Mouse (Mus musculus) inflammation-experienced regulatory T-cells, adult 6 months (primary cell): ENCODE data around the gene Ninj1. TPM values are rescaled to one million over a fixed set of nuclear protein-coding genes. Genes with fewer than 3 reads are reported as not detected.

Experiments used
- ATAC-seq: one replicate; pipeline ENCODE4 v1.8.0; 2017
- polyA plus RNA-seq, 3 experiments: library from polyadenylated mRNA; unstranded; fragments of 100-300 nt; shearing (Covaris generic); gene quantifications; one replicate each; pipeline ENCODE4 v1.2.1; 2017

The Ninj1 gene
- polyA plus RNA-seq, 3 experiments from 2014 or later = 19.6 to 30.9 (median 29.4) TPM

GRCm38 (mm10) chr13:49198734-49199133 is 11.4 kb downstream of the Ninj1 start:
- no peak for ATAC-seq

GRCm38 (mm10) chr13:49199891-49200290 is 12.6 kb downstream of the Ninj1 start:
- no peak for ATAC-seq

- no peak for ATAC-seq
Observed at GRCm38 (mm10) chr13:49200688-49201087, 13.4 kb downstream of the Ninj1 start.

GRCm38 (mm10) chr13:49202556-49202955 is 15.3 kb downstream of the Ninj1 start:
- no peak for ATAC-seq

- peak; percentile 89 for ATAC-seq
Observed at GRCm38 (mm10) chr13:49205381-49205998, 18.2 kb downstream of the Ninj1 start.

GRCm38 (mm10) chr13:49206341-49206740 is 19.1 kb downstream of the Ninj1 start:
- no peak for ATAC-seq

GRCm38 (mm10) chr13:49209306-49209705 is 22.0 kb downstream of the Ninj1 start:
- ATAC-seq = no peak

- ATAC-seq = no peak
Observed at GRCm38 (mm10) chr13:49212711-49213500, 25.6 kb downstream of the Ninj1 start.

GRCm38 (mm10) chr13:49213531-49213932 is 26.2 kb downstream of the Ninj1 start:
- peak; percentile 58 for ATAC-seq

- ATAC-seq = no peak
Observed at GRCm38 (mm10) chr13:49214454-49214853, 27.2 kb downstream of the Ninj1 start.

- no peak for ATAC-seq
Observed at GRCm38 (mm10) chr13:49215128-49215503, 27.8 kb downstream of the Ninj1 start.

GRCm38 (mm10) chr13:49215504-49216219 is 28.4 kb downstream of the Ninj1 start, which contains the start of gene Card19:
Gene Card19 (minus strand): TSS chr13:49216037.
- peak; percentile 86 for ATAC-seq

GRCm38 (mm10) chr13:49216220-49216552 is 28.9 kb downstream of the Ninj1 start:
- peak; percentile 22 for ATAC-seq

- ATAC-seq = no peak
Observed at GRCm38 (mm10) chr13:49216808-49217561, 29.7 kb downstream of the Ninj1 start.

GRCm38 (mm10) chr13:49218651-49219050 is 31.4 kb downstream of the Ninj1 start:
- no peak for ATAC-seq

GRCm38 (mm10) chr13:49219367-49219766 is 32.1 kb downstream of the Ninj1 start:
- no peak for ATAC-seq

GRCm38 (mm10) chr13:49220912-49221311 is 33.6 kb downstream of the Ninj1 start:
- no peak for ATAC-seq

- ATAC-seq = no peak
Observed at GRCm38 (mm10) chr13:49224314-49224713, 37.0 kb downstream of the Ninj1 start.

GRCm38 (mm10) chr13:49224729-49225128 is 37.4 kb downstream of the Ninj1 start:
- ATAC-seq = no peak

- peak; percentile 68 for ATAC-seq
Observed at GRCm38 (mm10) chr13:49225159-49225558, 37.9 kb downstream of the Ninj1 start.

- no peak for ATAC-seq
Observed at GRCm38 (mm10) chr13:49225633-49226032, 38.3 kb downstream of the Ninj1 start.

GRCm38 (mm10) chr13:49233792-49234572 is 46.7 kb downstream of the Ninj1 start:
- no peak for ATAC-seq
